Mouse (Mus musculus): ENCODE results near the gene Stk33. TPM values are rescaled to one million over a fixed set of nuclear protein-coding genes. Genes with fewer than 3 reads are reported as not detected.
A peak's percentile ranks its signal among the peaks of the same experiment; 100 is the strongest.

Stk33 gene
- polyA plus RNA-seq, 1 experiment = 0.90 TPM

DNA sequence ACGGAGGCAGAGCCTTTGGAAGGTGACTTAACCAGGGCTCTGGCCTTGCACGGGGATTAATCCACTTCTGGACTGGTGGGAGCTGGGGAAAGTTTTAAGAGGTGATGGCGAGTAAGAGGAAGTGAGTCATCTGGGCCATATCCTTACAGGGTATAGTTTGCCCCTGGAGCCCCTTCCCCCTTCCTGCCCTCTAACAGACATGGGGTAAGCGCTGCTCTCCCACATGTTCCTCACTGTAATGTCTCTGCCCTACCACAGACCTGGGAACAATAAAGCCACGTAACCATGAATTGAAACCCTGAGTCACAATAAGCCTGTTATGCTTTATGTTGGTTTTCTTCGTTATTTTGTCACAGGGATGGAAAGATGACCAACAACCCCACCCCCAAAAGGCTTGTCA is 17.7 kb upstream of the Stk33 start:
- WGBS = 89% methylated on average over 6 of the region's 6 CpGs
- H3K27ac ChIP-seq (ENCODE audit: insufficient read depth, low read length) = no peak overlapping the region
- peaks cover 7% of the 10 kb centered on the region; the same call in 1 of the 2 replicates for H3K4me1 ChIP-seq (ENCODE audit: control insufficient read depth, insufficient read depth, low read length)
- no peak for TF ChIP-seq CTCF (IDR thresholded peaks at IDR 0.05; ENCODE audit: borderline replicate concordance, insufficient read depth, low read depth, low read length)
- no peak for TF ChIP-seq POLR2A (IDR thresholded peaks at IDR 0.05; ENCODE audit: borderline replicate concordance, insufficient read depth, low read length)
- H3K4me3 ChIP-seq (replicated peaks; ENCODE audit: insufficient read depth, low read depth, low read length) = no peak overlapping the region
- no peaks in the 10 kb centered on the region for H3K27me3 ChIP-seq (ENCODE audit: control insufficient read depth, insufficient read depth, low read length)
- no peak for DNase-seq

DNA sequence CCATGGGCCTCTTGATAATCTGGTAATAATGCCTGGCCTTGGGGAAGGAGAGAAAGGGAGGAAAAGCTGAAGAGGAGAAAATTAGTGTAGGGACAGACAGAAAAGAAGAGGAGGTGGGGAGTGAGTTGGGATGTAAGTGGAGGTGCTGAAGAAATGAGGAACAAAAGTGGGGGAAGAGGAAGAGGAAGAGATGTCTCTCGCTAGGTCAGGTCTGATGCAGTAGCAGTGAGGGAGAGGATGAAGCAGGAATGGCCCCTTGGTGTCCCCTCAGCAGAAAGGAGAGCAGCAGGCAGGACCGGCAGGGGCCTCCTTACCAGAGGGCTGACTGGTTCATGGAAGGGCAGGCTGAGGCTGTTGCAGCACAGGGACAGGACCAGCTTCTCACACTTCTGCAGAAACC is 16.9 kb upstream of the Stk33 start:
- H3K27me3 ChIP-seq (ENCODE audit: control insufficient read depth, insufficient read depth, low read length) = no peaks in the 10 kb centered on the region
- no peak overlapping the region for H3K4me3 ChIP-seq (replicated peaks; ENCODE audit: insufficient read depth, low read depth, low read length)
- no peak overlapping the region for H3K27ac ChIP-seq (ENCODE audit: insufficient read depth, low read length)
- WGBS = 94% methylated on average over 2 of the region's 2 CpGs
- DNase-seq = no peak
- TF ChIP-seq CTCF (IDR thresholded peaks at IDR 0.05; ENCODE audit: borderline replicate concordance, insufficient read depth, low read depth, low read length) (no peak), POLR2A (IDR thresholded peaks at IDR 0.05; ENCODE audit: borderline replicate concordance, insufficient read depth, low read length) (no peak)
- H3K4me1 ChIP-seq (ENCODE audit: control insufficient read depth, insufficient read depth, low read length) = peaks cover 7% of the 10 kb centered on the region; the same call in 1 of the 2 replicates

GRCm38 (mm10) chr7:109454856-109455255 is 16.0 kb upstream of the Stk33 start:
- 43% methylated on average over 9 of the region's 9 CpGs for WGBS
- peak; percentile 17 to 29 for DNase-seq

GRCm38 (mm10) chr7:109448060-109448459 is 9.2 kb upstream of the Stk33 start:
- H3K27me3 ChIP-seq (ENCODE audit: control insufficient read depth, insufficient read depth, low read length) = no peaks in the 10 kb centered on the region
- peaks cover 2% of the 10 kb centered on the region; the same call in 1 of the 2 replicates for H3K4me1 ChIP-seq (ENCODE audit: control insufficient read depth, insufficient read depth, low read length)
- H3K27ac ChIP-seq (ENCODE audit: insufficient read depth, low read length) = no peak overlapping the region
- DNase-seq = no peak
- H3K4me3 ChIP-seq (replicated peaks; ENCODE audit: insufficient read depth, low read depth, low read length) = no peak overlapping the region
- 78% methylated on average over 2 of the region's 2 CpGs for WGBS
- TF ChIP-seq POLR2A (IDR thresholded peaks at IDR 0.05; ENCODE audit: borderline replicate concordance, insufficient read depth, low read length) = no peak
- TF ChIP-seq CTCF (IDR thresholded peaks at IDR 0.05; ENCODE audit: borderline replicate concordance, insufficient read depth, low read depth, low read length) = no peak

More at GRCm38 (mm10) chr7:109454856-109455255, 16.0 kb upstream of the Stk33 start:
- no peak overlapping the region for H3K4me3 ChIP-seq (replicated peaks; ENCODE audit: insufficient read depth, low read depth, low read length)
- no peak overlapping the region for H3K27ac ChIP-seq (ENCODE audit: insufficient read depth, low read length)
- no peaks in the 10 kb centered on the region for H3K27me3 ChIP-seq (ENCODE audit: control insufficient read depth, insufficient read depth, low read length)
- peaks cover 9% of the 10 kb centered on the region; the same call in 1 of the 2 replicates for H3K4me1 ChIP-seq (ENCODE audit: control insufficient read depth, insufficient read depth, low read length)
- TF ChIP-seq POLR2A (IDR thresholded peaks at IDR 0.05; ENCODE audit: borderline replicate concordance, insufficient read depth, low read length) = no peak
- TF ChIP-seq CTCF (IDR thresholded peaks at IDR 0.05; ENCODE audit: borderline replicate concordance, insufficient read depth, low read depth, low read length) = no peak

DNA sequence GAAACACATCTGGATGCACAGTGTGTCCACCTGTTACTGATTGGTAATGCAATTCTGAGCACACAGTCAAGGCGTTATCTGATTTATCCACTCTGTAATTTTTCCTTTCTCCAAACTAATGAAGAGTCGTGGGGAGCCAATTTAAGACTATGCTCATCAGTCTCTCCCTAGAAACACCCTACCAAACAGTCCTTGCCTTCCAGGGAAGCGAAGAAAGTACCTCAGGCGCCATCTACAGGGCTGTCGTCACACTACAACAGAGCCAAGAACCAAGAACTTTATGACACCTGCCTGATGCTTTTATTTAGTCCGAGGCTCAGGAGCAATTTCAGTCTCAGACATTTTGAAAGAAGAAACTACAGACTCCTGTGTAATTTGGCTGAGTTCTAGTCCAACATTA is 6.1 kb upstream of the Stk33 start:
- H3K27ac ChIP-seq (ENCODE audit: insufficient read depth, low read length) = no peak overlapping the region
- TF ChIP-seq CTCF (IDR thresholded peaks at IDR 0.05; ENCODE audit: borderline replicate concordance, insufficient read depth, low read depth, low read length) = peak; percentile 76
- no peak for TF ChIP-seq POLR2A (IDR thresholded peaks at IDR 0.05; ENCODE audit: borderline replicate concordance, insufficient read depth, low read length)
- WGBS = 10% methylated on average over 6 of the region's 6 CpGs
- no peak overlapping the region for H3K4me3 ChIP-seq (replicated peaks; ENCODE audit: insufficient read depth, low read depth, low read length)
- H3K27me3 ChIP-seq (ENCODE audit: control insufficient read depth, insufficient read depth, low read length) = no peaks in the 10 kb centered on the region
- DNase-seq = peak; percentile 32 to 61
- H3K4me1 ChIP-seq (ENCODE audit: control insufficient read depth, insufficient read depth, low read length) = no peaks in the 10 kb centered on the region

DNA sequence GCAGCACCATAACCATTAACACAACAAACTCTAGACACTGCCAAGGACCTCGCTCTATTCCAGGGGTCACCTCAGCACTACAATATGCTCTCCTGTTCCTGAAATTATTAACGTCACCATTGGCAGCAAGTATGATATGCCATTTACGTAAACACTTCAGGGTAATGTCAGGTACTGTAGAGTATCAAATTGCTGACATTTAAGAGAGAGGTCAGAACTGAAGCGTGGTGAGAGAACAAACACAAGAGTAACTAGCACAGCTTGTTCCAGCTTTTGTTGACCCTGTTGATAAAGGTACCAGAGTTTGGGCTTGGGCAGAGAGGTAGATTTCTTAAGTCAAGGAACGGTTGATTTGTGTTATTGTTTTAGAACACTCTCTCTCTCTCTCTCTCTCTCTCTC is 3.9 kb upstream of the Stk33 start:
- 0 out of 2 replicates have a peak, but pooled peaks cover 2% of the 10 kb centered on the region for H3K27me3 ChIP-seq (ENCODE audit: control insufficient read depth, insufficient read depth, low read length)
- no peak overlapping the region for H3K4me3 ChIP-seq (replicated peaks; ENCODE audit: insufficient read depth, low read depth, low read length)
- no peaks in the 10 kb centered on the region for H3K4me1 ChIP-seq (ENCODE audit: control insufficient read depth, insufficient read depth, low read length)
- no peak overlapping the region for H3K27ac ChIP-seq (ENCODE audit: insufficient read depth, low read length)
- 88% methylated on average over 5 of the region's 5 CpGs for WGBS
- DNase-seq = no peak
- TF ChIP-seq POLR2A (IDR thresholded peaks at IDR 0.05; ENCODE audit: borderline replicate concordance, insufficient read depth, low read length) (no peak), CTCF (IDR thresholded peaks at IDR 0.05; ENCODE audit: borderline replicate concordance, insufficient read depth, low read depth, low read length) (no peak)

GRCm38 (mm10) chr7:109440697-109441269 is 1.9 kb upstream of the Stk33 start:
- Histone ChIP-seq H3K4me3 (replicated peaks; ENCODE audit: insufficient read depth, low read depth, low read length) (no peak overlapping the region), H3K27ac (ENCODE audit: insufficient read depth, low read length) (no peak overlapping the region), H3K4me1 (ENCODE audit: control insufficient read depth, insufficient read depth, low read length) (no peaks in the 10 kb centered on the region), H3K27me3 (ENCODE audit: control insufficient read depth, insufficient read depth, low read length) (peaks cover 2% of the 10 kb centered on the region; the same call in 1 of the 2 replicates)
- TF ChIP-seq POLR2A (IDR thresholded peaks at IDR 0.05; ENCODE audit: borderline replicate concordance, insufficient read depth, low read length) = no peak
- no peak for TF ChIP-seq CTCF (IDR thresholded peaks at IDR 0.05; ENCODE audit: borderline replicate concordance, insufficient read depth, low read depth, low read length)
- WGBS = 78% methylated on average over 9 of the region's 9 CpGs
- no peak for DNase-seq

GRCm38 (mm10) chr7:109424422-109425159 is 14.3 kb downstream of the Stk33 start:
- Histone ChIP-seq H3K27me3 (ENCODE audit: control insufficient read depth, insufficient read depth, low read length) (no peaks in the 10 kb centered on the region), H3K4me3 (replicated peaks; ENCODE audit: insufficient read depth, low read depth, low read length) (no peak overlapping the region), H3K4me1 (ENCODE audit: control insufficient read depth, insufficient read depth, low read length) (no peaks in the 10 kb centered on the region), H3K27ac (ENCODE audit: insufficient read depth, low read length) (no peak overlapping the region)
- WGBS = 63% methylated on average over 3 of the region's 3 CpGs
- TF ChIP-seq CTCF (IDR thresholded peaks at IDR 0.05; ENCODE audit: borderline replicate concordance, insufficient read depth, low read depth, low read length) (peak; percentile 33; the same call in 1 of the 2 replicates), POLR2A (IDR thresholded peaks at IDR 0.05; ENCODE audit: borderline replicate concordance, insufficient read depth, low read length) (no peak)
- DNase-seq = peak; percentile 25 to 37

All from cerebellum, adult 2 months (tissue).